Mouse (Mus musculus): ENCODE results near the gene Flrt2. TPM values are rescaled to one million over a fixed set of nuclear protein-coding genes. Genes with fewer than 3 reads are reported as not detected.
A peak's percentile ranks its signal among the peaks of the same experiment; 100 is the strongest.

The Flrt2 gene
- polyA plus RNA-seq, 2 experiments: 0.44 to 0.63 TPM

DNA sequence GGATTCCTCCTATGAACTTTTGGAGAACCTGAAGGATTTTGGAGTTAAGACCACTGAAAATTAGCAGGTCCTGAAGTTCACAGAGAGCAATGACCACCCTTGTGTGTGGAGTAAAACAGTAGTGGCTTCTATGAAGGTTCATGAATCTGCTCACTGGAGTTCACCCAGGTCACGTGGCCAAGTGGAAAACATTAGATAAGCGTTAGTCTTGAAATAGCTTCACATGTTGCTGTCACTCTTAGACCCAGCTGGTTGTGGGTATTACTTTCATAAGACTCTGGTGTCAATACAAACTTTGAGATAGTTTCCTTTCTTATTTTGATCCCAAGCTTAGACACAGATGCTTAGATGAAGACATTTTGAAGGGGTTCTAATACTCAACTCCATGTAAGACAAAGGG is 8.7 kb downstream of the Flrt2 start:
- no peak for DNase-seq (ENCODE audit: low read depth in 3 of 3, low spot score in 3 of 3)
- Histone ChIP-seq H3K9me3 (ENCODE audit: control insufficient read depth, low read length) (no peaks in the 10 kb centered on the region), H3K4me3 (ENCODE audit: insufficient read depth in 1 of 2, low read depth in 2 of 2, low read length in 2 of 2) (no peak overlapping the region), H3K27me3 (ENCODE audit: control insufficient read depth, insufficient read depth, low read length) (peaks cover 14% of the 10 kb centered on the region), H3K36me3 (replicated peaks; ENCODE audit: control insufficient read depth, insufficient read depth, low read depth) (no peaks in the 10 kb centered on the region), H3K4me1 (replicated peaks; ENCODE audit: control insufficient read depth in 2 of 2, insufficient read depth in 2 of 2, low read length in 1 of 2) (no peaks in the 10 kb centered on the region), H3K27ac (no peak overlapping the region), H3K4me2 (ENCODE audit: low read depth) (no peak overlapping the region), H3K9ac (replicated peaks) (no peak overlapping the region)
- TF ChIP-seq EP300 (IDR thresholded peaks at IDR 0.05; ENCODE audit: low read depth) (no peak), CTCF (IDR thresholded peaks at IDR 0.05; ENCODE audit: low read depth) (no peak)
- ATAC-seq (ENCODE audit: insufficient read depth): no peak
- 22% methylated on average over 2 of the region's 2 CpGs for WGBS (ENCODE audit: insufficient replicate concordance)

- ATAC-seq (ENCODE audit: insufficient read depth) (no peak), DNase-seq (ENCODE audit: low read depth in 3 of 3, low spot score in 3 of 3) (no peak)
- Histone ChIP-seq H3K9ac (replicated peaks) (no peak overlapping the region), H3K4me2 (ENCODE audit: low read depth) (no peak overlapping the region), H3K27me3 (ENCODE audit: control insufficient read depth, insufficient read depth, low read length) (peaks cover 10% of the 10 kb centered on the region), H3K4me3 (ENCODE audit: insufficient read depth in 1 of 2, low read depth in 2 of 2, low read length in 2 of 2) (no peak overlapping the region), H3K9me3 (ENCODE audit: control insufficient read depth, low read length) (no peaks in the 10 kb centered on the region), H3K36me3 (replicated peaks; ENCODE audit: control insufficient read depth, insufficient read depth, low read depth) (no peaks in the 10 kb centered on the region), H3K27ac (no peak overlapping the region), H3K4me1 (replicated peaks; ENCODE audit: control insufficient read depth in 2 of 2, insufficient read depth in 2 of 2, low read length in 1 of 2) (no peaks in the 10 kb centered on the region)
- no peak for TF ChIP-seq CTCF (IDR thresholded peaks at IDR 0.05; ENCODE audit: low read depth)
- TF ChIP-seq EP300 (IDR thresholded peaks at IDR 0.05; ENCODE audit: low read depth): no peak
Observed at GRCm38 (mm10) chr12:95701580-95701979, 9.6 kb downstream of the Flrt2 start.

- WGBS (ENCODE audit: insufficient replicate concordance): 76% methylated on average over 3 of the region's 3 CpGs
- Histone ChIP-seq H3K36me3 (replicated peaks; ENCODE audit: control insufficient read depth, insufficient read depth, low read depth) (no peaks in the 10 kb centered on the region), H3K9me3 (ENCODE audit: control insufficient read depth, low read length) (no peaks in the 10 kb centered on the region), H3K9ac (replicated peaks) (no peak overlapping the region), H3K27ac (no peak overlapping the region), H3K4me3 (ENCODE audit: insufficient read depth in 1 of 2, low read depth in 2 of 2, low read length in 2 of 2) (no peak overlapping the region), H3K4me2 (ENCODE audit: low read depth) (no peak overlapping the region), H3K27me3 (ENCODE audit: control insufficient read depth, insufficient read depth, low read length) (no peaks in the 10 kb centered on the region), H3K4me1 (replicated peaks; ENCODE audit: control insufficient read depth in 2 of 2, insufficient read depth in 2 of 2, low read length in 1 of 2) (no peaks in the 10 kb centered on the region)
- no peak for ATAC-seq (ENCODE audit: insufficient read depth)
- TF ChIP-seq CTCF (IDR thresholded peaks at IDR 0.05; ENCODE audit: low read depth): no peak
- no peak for TF ChIP-seq EP300 (IDR thresholded peaks at IDR 0.05; ENCODE audit: low read depth)
- DNase-seq (ENCODE audit: low read depth in 3 of 3, low spot score in 3 of 3): no peak
Observed at GRCm38 (mm10) chr12:95705006-95705405, 13.0 kb downstream of the Flrt2 start.

DNA sequence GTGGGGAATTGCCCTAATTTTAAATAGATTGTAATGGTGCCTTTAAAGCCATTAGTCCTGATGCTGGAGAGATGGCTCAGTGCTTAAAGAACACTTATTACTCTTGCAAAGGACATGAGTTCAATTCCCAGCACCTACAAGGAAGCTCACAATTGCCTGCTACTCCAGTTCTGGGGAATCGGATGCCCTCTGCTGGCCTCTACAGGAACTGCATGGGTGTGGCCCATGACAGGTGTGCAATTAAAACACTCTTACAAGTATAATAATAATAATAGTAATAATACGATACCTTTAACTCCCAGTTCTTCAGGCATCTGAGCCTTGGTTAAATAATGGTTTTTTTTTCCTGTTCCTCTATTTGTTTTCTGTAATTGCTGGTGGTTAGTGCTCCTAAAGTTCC is 31.2 kb downstream of the Flrt2 start:
- WGBS (ENCODE audit: insufficient replicate concordance): 72% methylated on average over 2 of the region's 2 CpGs
- Histone ChIP-seq H3K9me3 (ENCODE audit: control insufficient read depth, low read length) (no peaks in the 10 kb centered on the region), H3K4me2 (ENCODE audit: low read depth) (no peak overlapping the region), H3K4me3 (ENCODE audit: insufficient read depth in 1 of 2, low read depth in 2 of 2, low read length in 2 of 2) (no peak overlapping the region), H3K9ac (replicated peaks) (no peak overlapping the region), H3K27me3 (ENCODE audit: control insufficient read depth, insufficient read depth, low read length) (no peaks in the 10 kb centered on the region), H3K27ac (no peak overlapping the region), H3K36me3 (replicated peaks; ENCODE audit: control insufficient read depth, insufficient read depth, low read depth) (no peaks in the 10 kb centered on the region), H3K4me1 (replicated peaks; ENCODE audit: control insufficient read depth in 2 of 2, insufficient read depth in 2 of 2, low read length in 1 of 2) (no peaks in the 10 kb centered on the region)
- peak; percentile 44 for TF ChIP-seq CTCF (IDR thresholded peaks at IDR 0.05; ENCODE audit: low read depth)
- TF ChIP-seq EP300 (IDR thresholded peaks at IDR 0.05; ENCODE audit: low read depth): no peak
- DNase-seq (ENCODE audit: low read depth in 3 of 3, low spot score in 3 of 3): no peak
- no peak for ATAC-seq (ENCODE audit: insufficient read depth)

GRCm38 (mm10) chr12:95734075-95734474 is 42.0 kb downstream of the Flrt2 start:
- H3K36me3 ChIP-seq (replicated peaks; ENCODE audit: control insufficient read depth, insufficient read depth, low read depth): no peaks in the 10 kb centered on the region
- H3K27me3 ChIP-seq (ENCODE audit: control insufficient read depth, insufficient read depth, low read length): no peaks in the 10 kb centered on the region
- no peak overlapping the region for H3K4me2 ChIP-seq (ENCODE audit: low read depth)
- TF ChIP-seq CTCF (IDR thresholded peaks at IDR 0.05; ENCODE audit: low read depth): no peak
- TF ChIP-seq EP300 (IDR thresholded peaks at IDR 0.05; ENCODE audit: low read depth): no peak
- H3K9ac ChIP-seq (replicated peaks): no peak overlapping the region
- DNase-seq (ENCODE audit: low read depth in 3 of 3, low spot score in 3 of 3) (no peak), ATAC-seq (ENCODE audit: insufficient read depth) (no peak)
- no peak overlapping the region for H3K27ac ChIP-seq
- H3K4me1 ChIP-seq (replicated peaks; ENCODE audit: control insufficient read depth in 2 of 2, insufficient read depth in 2 of 2, low read length in 1 of 2): no peaks in the 10 kb centered on the region
- no peak overlapping the region for H3K4me3 ChIP-seq (ENCODE audit: insufficient read depth in 1 of 2, low read depth in 2 of 2, low read length in 2 of 2)
- 31% methylated on average over 1 of the region's 1 CpGs for WGBS (ENCODE audit: insufficient replicate concordance)
- no peaks in the 10 kb centered on the region for H3K9me3 ChIP-seq (ENCODE audit: control insufficient read depth, low read length)
